Mouse (Mus musculus): Measurements from ENCODE around the gene Rbp2. TPM values are rescaled to one million over a fixed set of nuclear protein-coding genes. Genes with fewer than 3 reads are reported as not detected.

The Rbp2 gene
- polyA plus RNA-seq, 1 experiment from 2014 or later: 0.27 TPM

GRCm38 (mm10) chr9:98527226-98527625, 41.3 kb downstream of the Rbp2 start:
- ATAC-seq (ENCODE audit: insufficient number of reproducible peaks, low FRiP score, low TSS enrichment, low read depth): no peak
- Histone ChIP-seq H3K4me3 (ENCODE audit: low read depth, low read length) (no peak overlapping the region), H3K9me3 (ENCODE audit: control insufficient read depth, low read length) (no peaks in the 10 kb centered on the region), H3K4me1 (ENCODE audit: control insufficient read depth, insufficient read depth, low read length) (no peaks in the 10 kb centered on the region), H3K36me3 (ENCODE audit: control insufficient read depth, insufficient read depth, low read length) (no peaks in the 10 kb centered on the region), H3K9ac (ENCODE audit: low read length) (no peak overlapping the region), H3K4me2 (ENCODE audit: low read depth, severe bottlenecking) (no peak overlapping the region), H3K27ac (replicated peaks; ENCODE audit: low read depth, low read length) (no peak overlapping the region), H3K27me3 (ENCODE audit: control insufficient read depth, insufficient read depth, low read length) (no peaks in the 10 kb centered on the region)
- WGBS: 79% methylated on average over 7 of the region's 7 CpGs
- no peak for DNase-seq (ENCODE audit: low spot score)

- Histone ChIP-seq H3K4me2 (ENCODE audit: low read depth, severe bottlenecking) (no peak overlapping the region), H3K27me3 (ENCODE audit: control insufficient read depth, insufficient read depth, low read length) (no peaks in the 10 kb centered on the region), H3K9me3 (ENCODE audit: control insufficient read depth, low read length) (no peaks in the 10 kb centered on the region), H3K9ac (ENCODE audit: low read length) (no peak overlapping the region), H3K36me3 (ENCODE audit: control insufficient read depth, insufficient read depth, low read length) (no peaks in the 10 kb centered on the region), H3K4me1 (ENCODE audit: control insufficient read depth, insufficient read depth, low read length) (no peaks in the 10 kb centered on the region), H3K27ac (replicated peaks; ENCODE audit: low read depth, low read length) (no peak overlapping the region), H3K4me3 (ENCODE audit: low read depth, low read length) (no peak overlapping the region)
- no peak for ATAC-seq (ENCODE audit: insufficient number of reproducible peaks, low FRiP score, low TSS enrichment, low read depth)
- DNase-seq (ENCODE audit: low spot score): no peak
- 59% methylated on average over 4 of the region's 4 CpGs for WGBS
Observed at GRCm38 (mm10) chr9:98529776-98530175, 43.9 kb downstream of the Rbp2 start.

GRCm38 (mm10) chr9:98530999-98531398, 45.1 kb downstream of the Rbp2 start:
- 54% methylated on average over 2 of the region's 2 CpGs for WGBS
- H3K4me3 ChIP-seq (ENCODE audit: low read depth, low read length): no peak overlapping the region
- DNase-seq (ENCODE audit: low spot score) (no peak), ATAC-seq (ENCODE audit: insufficient number of reproducible peaks, low FRiP score, low TSS enrichment, low read depth) (no peak)
- H3K9ac ChIP-seq (ENCODE audit: low read length): no peak overlapping the region
- H3K27ac ChIP-seq (replicated peaks; ENCODE audit: low read depth, low read length): no peak overlapping the region
- no peaks in the 10 kb centered on the region for H3K36me3 ChIP-seq (ENCODE audit: control insufficient read depth, insufficient read depth, low read length)
- no peaks in the 10 kb centered on the region for H3K4me1 ChIP-seq (ENCODE audit: control insufficient read depth, insufficient read depth, low read length)
- H3K9me3 ChIP-seq (ENCODE audit: control insufficient read depth, low read length): no peaks in the 10 kb centered on the region
- no peaks in the 10 kb centered on the region for H3K27me3 ChIP-seq (ENCODE audit: control insufficient read depth, insufficient read depth, low read length)
- no peak overlapping the region for H3K4me2 ChIP-seq (ENCODE audit: low read depth, severe bottlenecking)

GRCm38 (mm10) chr9:98534675-98535280, 48.9 kb downstream of the Rbp2 start:
- H3K9ac ChIP-seq (ENCODE audit: low read length): no peak overlapping the region
- ATAC-seq (ENCODE audit: insufficient number of reproducible peaks, low FRiP score, low TSS enrichment, low read depth) (no peak), DNase-seq (ENCODE audit: low spot score) (no peak)
- H3K27ac ChIP-seq (replicated peaks; ENCODE audit: low read depth, low read length): no peak overlapping the region
- H3K27me3 ChIP-seq (ENCODE audit: control insufficient read depth, insufficient read depth, low read length): no peaks in the 10 kb centered on the region
- no peaks in the 10 kb centered on the region for H3K9me3 ChIP-seq (ENCODE audit: control insufficient read depth, low read length)
- H3K36me3 ChIP-seq (ENCODE audit: control insufficient read depth, insufficient read depth, low read length): no peaks in the 10 kb centered on the region
- H3K4me3 ChIP-seq (ENCODE audit: low read depth, low read length): no peak overlapping the region
- H3K4me2 ChIP-seq (ENCODE audit: low read depth, severe bottlenecking): no peak overlapping the region
- 82% methylated on average over 4 of the region's 4 CpGs for WGBS
- no peaks in the 10 kb centered on the region for H3K4me1 ChIP-seq (ENCODE audit: control insufficient read depth, insufficient read depth, low read length)

- Histone ChIP-seq H3K9me3 (ENCODE audit: control insufficient read depth, low read length) (no peaks in the 10 kb centered on the region), H3K36me3 (ENCODE audit: control insufficient read depth, insufficient read depth, low read length) (no peaks in the 10 kb centered on the region), H3K4me2 (ENCODE audit: low read depth, severe bottlenecking) (no peak overlapping the region), H3K4me1 (ENCODE audit: control insufficient read depth, insufficient read depth, low read length) (no peaks in the 10 kb centered on the region), H3K9ac (ENCODE audit: low read length) (no peak overlapping the region), H3K27me3 (ENCODE audit: control insufficient read depth, insufficient read depth, low read length) (no peaks in the 10 kb centered on the region), H3K27ac (replicated peaks; ENCODE audit: low read depth, low read length) (no peak overlapping the region), H3K4me3 (ENCODE audit: low read depth, low read length) (no peak overlapping the region)
- ATAC-seq (ENCODE audit: insufficient number of reproducible peaks, low FRiP score, low TSS enrichment, low read depth) (no peak), DNase-seq (ENCODE audit: low spot score) (no peak)
Observed at GRCm38 (mm10) chr9:98535763-98536162, 49.8 kb downstream of the Rbp2 start.

GRCm38 (mm10) chr9:98538017-98538712, 52.2 kb downstream of the Rbp2 start:
- H3K27ac ChIP-seq (replicated peaks; ENCODE audit: low read depth, low read length): no peak overlapping the region
- peak; percentile 23 for DNase-seq (ENCODE audit: low spot score)
- no peaks in the 10 kb centered on the region for H3K36me3 ChIP-seq (ENCODE audit: control insufficient read depth, insufficient read depth, low read length)
- no peaks in the 10 kb centered on the region for H3K4me1 ChIP-seq (ENCODE audit: control insufficient read depth, insufficient read depth, low read length)
- H3K4me3 ChIP-seq (ENCODE audit: low read depth, low read length): no peak overlapping the region
- no peaks in the 10 kb centered on the region for H3K9me3 ChIP-seq (ENCODE audit: control insufficient read depth, low read length)
- no peak overlapping the region for H3K4me2 ChIP-seq (ENCODE audit: low read depth, severe bottlenecking)
- WGBS: 33% methylated on average over 13 of the region's 13 CpGs
- H3K27me3 ChIP-seq (ENCODE audit: control insufficient read depth, insufficient read depth, low read length): no peaks in the 10 kb centered on the region
- H3K9ac ChIP-seq (ENCODE audit: low read length): no peak overlapping the region
- no peak; the same call in 1 of the 2 replicates for ATAC-seq (ENCODE audit: insufficient number of reproducible peaks, low FRiP score, low TSS enrichment, low read depth)

- no peak overlapping the region for H3K4me3 ChIP-seq (ENCODE audit: low read depth, low read length)
- 5% methylated on average over 13 of the region's 13 CpGs for WGBS
- no peaks in the 10 kb centered on the region for H3K36me3 ChIP-seq (ENCODE audit: control insufficient read depth, insufficient read depth, low read length)
- no peaks in the 10 kb centered on the region for H3K27me3 ChIP-seq (ENCODE audit: control insufficient read depth, insufficient read depth, low read length)
- ATAC-seq (ENCODE audit: insufficient number of reproducible peaks, low FRiP score, low TSS enrichment, low read depth) (peak; percentile 39; the same call in 1 of the 2 replicates), DNase-seq (ENCODE audit: low spot score) (peak; percentile 66)
- H3K4me1 ChIP-seq (ENCODE audit: control insufficient read depth, insufficient read depth, low read length): no peaks in the 10 kb centered on the region
- no peak overlapping the region for H3K27ac ChIP-seq (replicated peaks; ENCODE audit: low read depth, low read length)
- no peak overlapping the region for H3K4me2 ChIP-seq (ENCODE audit: low read depth, severe bottlenecking)
- H3K9me3 ChIP-seq (ENCODE audit: control insufficient read depth, low read length): no peaks in the 10 kb centered on the region
- H3K9ac ChIP-seq (ENCODE audit: low read length): no peak overlapping the region
Observed at GRCm38 (mm10) chr9:98538713-98539360, 52.9 kb downstream of the Rbp2 start.

GRCm38 (mm10) chr9:98544042-98544441, 58.1 kb downstream of the Rbp2 start:
- no peak overlapping the region for H3K27ac ChIP-seq (replicated peaks; ENCODE audit: low read depth, low read length)
- no peak for ATAC-seq (ENCODE audit: insufficient number of reproducible peaks, low FRiP score, low TSS enrichment, low read depth)
- no peak overlapping the region for H3K4me3 ChIP-seq (ENCODE audit: low read depth, low read length)
- no peak for DNase-seq (ENCODE audit: low spot score)
- no peaks in the 10 kb centered on the region for H3K36me3 ChIP-seq (ENCODE audit: control insufficient read depth, insufficient read depth, low read length)
- no peaks in the 10 kb centered on the region for H3K27me3 ChIP-seq (ENCODE audit: control insufficient read depth, insufficient read depth, low read length)
- H3K9me3 ChIP-seq (ENCODE audit: control insufficient read depth, low read length): no peaks in the 10 kb centered on the region
- 78% methylated on average over 3 of the region's 3 CpGs for WGBS
- H3K4me1 ChIP-seq (ENCODE audit: control insufficient read depth, insufficient read depth, low read length): no peaks in the 10 kb centered on the region
- H3K4me2 ChIP-seq (ENCODE audit: low read depth, severe bottlenecking): no peak overlapping the region
- no peak overlapping the region for H3K9ac ChIP-seq (ENCODE audit: low read length)
